Mouse (Mus musculus): Measurements from ENCODE around the gene Iqschfp.

Gene Iqschfp

DNA sequence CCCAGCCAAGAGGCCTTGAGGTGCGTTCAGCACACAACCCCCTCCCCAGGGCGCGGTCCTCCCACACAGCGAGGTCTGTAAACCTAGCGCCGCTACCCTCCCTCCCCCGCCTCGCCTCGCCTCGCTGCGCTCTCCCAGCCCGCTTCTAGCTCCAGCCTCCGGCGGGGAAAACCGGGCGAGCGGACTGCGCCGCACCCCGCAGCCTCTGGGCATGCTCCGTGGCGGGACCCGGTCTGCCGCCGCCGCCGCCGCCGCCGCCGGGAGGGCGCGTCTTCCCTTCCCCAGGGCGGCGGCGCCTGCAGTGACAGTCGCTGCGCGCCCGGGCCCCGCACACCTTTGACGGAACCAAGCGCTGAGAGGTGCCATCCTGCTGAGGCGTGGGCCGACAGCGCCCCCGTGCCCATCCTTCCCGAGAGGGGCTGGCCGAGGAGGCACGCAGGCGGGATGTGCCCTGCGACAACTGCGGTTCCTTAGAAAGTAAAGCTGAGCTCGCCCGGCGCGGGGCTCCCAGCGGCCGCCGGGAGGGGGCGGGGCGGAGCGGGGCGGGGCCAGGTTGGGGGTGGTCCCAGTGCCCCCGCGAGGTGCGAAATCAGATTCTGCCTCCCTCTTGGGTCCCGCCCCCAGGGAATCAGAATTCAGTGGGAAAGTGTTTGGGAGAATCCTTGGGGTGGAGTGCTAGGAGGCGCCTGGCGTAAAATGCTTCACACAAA lies 601.7 kb downstream of the Iqschfp start:
- DNase-seq (ENCODE audit: low read depth), result no peak

DNA sequence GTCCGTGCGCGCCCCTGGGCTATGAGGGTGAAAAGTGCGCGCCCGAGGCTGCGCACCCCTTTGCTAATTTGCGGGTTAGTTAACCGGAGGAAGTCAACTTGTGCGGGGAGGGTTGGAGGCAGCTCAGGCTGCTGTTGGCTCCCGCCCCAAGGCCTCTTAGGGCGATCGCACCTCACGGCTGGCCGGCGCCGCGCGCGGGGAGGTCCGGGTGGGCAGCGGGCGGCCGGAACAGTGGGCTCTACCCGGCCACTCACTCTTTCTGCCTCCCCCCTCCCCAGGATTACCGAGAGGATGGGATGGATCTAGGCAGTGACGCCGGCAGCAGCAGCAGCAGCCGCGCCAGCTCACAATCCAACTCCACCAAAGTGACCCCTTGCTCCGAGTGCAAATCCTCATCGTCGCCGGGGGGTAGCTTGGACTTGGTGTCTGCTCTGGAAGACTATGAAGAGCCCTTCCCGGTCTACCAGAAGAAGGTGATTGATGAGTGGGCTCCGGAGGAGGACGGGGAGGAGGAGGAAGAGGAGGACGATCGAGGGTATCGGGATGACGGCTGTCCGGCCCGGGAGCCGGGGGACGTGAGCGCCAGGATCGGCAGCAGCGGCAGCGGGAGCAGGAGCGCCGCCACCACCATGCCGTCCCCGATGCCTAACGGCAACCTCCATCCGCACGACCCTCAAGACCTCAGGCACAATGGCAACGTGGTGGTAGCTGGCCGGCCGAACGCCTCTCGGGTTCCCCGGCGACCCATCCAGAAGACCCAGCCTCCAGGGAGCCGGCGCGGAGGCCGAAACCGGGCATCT lies 602.5 kb downstream of the Iqschfp start:
- DNase-seq (ENCODE audit: low read depth), result no peak

DNA sequence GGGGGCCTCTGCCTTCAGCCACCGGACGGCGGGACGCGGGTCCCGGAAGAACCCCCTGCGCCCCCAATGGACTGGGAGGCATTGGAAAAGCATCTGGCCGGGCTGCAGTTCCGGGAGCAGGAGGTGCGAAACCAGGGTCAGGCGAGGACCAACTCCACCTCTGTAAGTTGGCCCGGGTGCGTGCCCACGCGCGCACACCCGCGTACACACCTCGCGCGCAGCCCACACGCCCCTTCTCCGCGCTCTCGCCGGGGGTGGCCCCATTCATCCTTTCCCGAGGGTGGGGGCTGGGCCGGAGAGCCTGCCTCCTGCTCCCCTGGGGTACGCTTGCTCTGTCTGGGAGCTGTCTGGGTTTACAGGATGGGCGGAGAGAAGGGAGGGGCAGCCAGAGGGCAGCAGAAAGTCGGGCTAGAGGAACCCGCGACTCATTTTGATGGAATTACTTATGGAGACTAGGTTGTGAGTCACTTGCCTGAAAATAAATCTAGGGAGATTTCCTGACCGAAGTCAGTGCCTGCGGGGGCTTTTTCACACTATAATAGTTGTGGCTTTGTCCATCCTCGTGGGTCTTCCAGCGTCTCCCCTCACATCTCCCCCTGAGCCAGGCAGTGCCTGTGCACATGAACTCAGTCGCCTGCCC lies 603.2 kb downstream of the Iqschfp start:
- DNase-seq (ENCODE audit: low read depth), result no peak

DNA sequence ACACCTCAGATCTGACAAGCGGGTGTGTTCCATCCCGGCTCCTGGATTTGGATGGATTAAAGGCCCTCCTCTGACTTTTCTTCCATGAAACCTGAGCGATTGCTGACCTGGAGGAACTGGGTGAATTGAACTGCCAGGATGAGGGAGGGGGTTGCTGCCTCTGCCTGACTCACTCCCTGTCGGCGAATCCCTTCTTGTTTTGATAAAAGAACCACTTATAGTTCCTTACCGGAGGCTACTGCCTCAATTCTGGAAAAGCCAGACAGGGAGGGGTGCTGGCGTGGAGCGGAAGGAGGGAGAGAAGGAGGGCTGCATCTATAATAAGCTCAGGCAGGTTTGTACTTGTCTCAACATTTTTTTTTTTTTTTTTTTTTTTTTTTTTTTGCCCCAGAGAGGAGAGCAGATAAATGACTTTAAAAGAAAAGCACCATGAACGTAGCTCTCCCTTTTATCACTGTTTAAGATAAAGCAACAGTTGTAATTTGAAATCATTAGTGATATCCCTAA lies 603.8 kb downstream of the Iqschfp start:
- DNase-seq (ENCODE audit: low read depth), result no peak

DNA sequence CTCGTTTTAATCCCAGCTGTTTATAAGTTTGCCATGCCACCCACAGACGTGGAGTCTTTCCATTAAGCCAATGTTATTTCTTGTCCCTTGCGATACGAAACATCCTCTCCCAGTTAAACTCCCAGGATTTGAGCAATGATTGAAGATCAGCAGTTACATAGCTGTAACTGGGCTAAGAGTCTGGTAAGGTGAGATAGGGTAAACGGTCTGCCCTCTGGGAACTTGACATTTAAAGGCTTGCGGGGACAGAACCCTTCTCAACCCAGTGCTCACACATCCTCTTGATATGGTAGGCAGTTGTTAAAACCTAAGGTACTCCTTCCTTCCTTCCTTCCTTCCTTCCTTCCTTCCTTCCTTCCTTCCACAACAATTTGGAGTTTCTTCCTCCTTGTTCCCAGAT lies 604.5 kb downstream of the Iqschfp start:
- DNase-seq (ENCODE audit: low read depth), result no peak

DNA sequence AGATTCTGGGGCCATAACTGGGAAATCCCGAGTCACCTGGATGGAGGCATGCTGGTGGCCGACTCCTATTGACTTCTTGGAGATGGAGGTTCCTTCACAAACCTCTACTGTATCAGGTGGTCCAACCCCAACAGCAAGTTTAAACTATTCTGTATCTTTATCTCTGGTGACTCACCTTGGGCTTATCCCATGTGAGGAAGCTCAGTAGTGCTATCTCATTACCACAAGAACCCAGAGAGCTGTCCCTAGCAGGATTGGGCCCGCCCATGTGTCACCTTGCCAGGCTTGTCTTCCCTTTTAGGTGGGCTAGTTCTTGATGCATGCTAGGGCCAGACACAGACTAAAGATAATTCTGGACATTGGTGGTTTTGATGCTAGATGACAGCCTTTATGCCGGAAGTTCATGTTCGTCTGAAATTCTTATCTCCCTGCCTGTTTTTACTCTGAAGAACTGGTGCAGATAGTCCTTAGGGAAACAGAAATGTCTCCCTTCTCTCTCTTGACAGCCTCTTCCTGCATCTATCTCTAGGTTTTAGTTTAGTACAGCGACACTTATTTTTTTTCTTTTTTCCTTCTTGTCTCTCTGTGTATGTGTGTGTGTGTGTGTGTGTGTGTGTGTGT lies 607.6 kb downstream of the Iqschfp start:
- DNase-seq (ENCODE audit: low read depth), result no peak

DNA sequence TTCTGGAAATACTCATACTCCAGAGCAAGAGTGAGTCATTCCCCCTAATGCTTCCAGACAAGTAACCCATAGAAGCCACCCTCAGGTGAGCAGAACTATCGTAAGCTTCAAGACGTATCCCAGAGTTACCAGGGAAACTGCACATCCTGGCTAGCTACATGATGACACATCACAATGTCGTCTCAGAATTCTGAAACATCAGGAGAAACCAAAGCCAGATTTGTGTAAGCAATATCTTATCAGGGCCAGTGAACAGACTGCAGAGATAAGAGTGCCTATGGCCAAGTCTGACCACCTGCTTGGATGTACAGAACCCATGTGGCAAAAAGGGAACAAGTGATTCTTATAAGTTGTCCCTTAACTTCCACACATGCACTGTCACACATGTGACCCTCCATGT lies 612.8 kb downstream of the Iqschfp start:
- DNase-seq (ENCODE audit: low read depth), result no peak

DNA sequence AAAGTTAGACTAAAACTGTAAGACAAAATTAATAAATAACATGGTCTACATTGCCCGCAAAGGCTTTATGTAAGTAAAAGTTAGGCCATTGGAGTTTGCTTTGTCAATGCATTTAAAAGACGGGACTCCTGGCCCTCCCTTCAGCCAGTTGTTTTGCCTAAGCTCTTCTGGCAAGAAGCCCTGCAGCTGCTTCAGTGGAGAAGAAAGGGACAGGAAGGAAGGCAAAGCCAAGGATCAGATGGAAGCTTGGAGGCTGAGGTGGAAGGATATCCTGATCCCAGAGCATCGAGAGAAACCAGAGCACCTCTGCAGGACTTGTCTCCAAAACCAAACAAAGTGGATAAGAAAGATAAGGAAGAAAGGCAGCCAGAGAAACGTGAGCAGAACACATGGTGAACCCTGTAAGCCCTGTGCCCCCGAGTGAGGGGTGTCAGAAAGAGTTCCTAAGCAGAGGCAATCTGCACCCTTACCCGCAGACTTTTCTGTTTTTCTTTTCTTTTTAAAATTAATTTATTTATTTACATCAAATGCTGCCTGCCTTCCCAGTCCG lies 614.8 kb downstream of the Iqschfp start:
- no peak for DNase-seq (ENCODE audit: low read depth)

DNA sequence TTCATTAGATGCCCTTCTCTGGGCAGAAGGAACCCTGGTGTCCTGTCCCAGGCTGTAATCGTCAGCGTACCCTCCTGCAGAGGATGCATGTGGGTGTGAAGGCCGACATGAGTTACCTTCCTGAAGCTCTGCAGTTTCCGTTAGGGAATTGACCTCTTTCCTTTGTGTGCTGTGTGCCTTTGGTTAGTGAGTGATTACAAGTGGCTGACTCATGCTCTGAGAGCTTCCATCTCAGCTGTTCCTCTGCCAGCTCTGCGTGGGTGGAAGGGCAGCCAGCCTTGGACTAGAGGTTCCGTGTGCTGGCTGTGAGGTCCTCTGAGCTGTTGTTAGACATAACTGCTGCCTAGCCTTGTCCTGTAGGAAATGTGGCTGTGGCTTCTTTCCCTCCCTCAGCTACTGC lies 616.6 kb downstream of the Iqschfp start:
- no peak for DNase-seq (ENCODE audit: low read depth)

DNA sequence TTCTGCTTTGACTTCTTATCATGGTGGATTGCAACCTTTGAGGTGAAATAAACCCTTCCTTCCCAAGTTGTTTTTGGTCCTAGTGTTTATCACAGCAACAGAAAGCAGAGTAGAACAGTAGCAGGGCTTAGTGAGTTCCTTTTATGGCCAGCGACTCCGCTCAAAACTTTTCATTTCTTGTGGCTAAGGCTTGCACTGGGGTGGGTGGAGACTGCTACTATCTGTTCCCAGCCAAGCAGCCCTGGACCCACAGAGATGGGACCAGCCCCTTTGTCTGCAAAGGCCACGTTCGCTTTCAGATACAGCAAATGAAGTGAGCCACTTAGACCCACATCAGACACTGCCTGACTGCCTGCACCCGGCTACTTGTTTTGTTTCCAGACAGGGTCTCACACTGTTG lies 618.8 kb downstream of the Iqschfp start:
- no peak for DNase-seq (ENCODE audit: low read depth)

DNA sequence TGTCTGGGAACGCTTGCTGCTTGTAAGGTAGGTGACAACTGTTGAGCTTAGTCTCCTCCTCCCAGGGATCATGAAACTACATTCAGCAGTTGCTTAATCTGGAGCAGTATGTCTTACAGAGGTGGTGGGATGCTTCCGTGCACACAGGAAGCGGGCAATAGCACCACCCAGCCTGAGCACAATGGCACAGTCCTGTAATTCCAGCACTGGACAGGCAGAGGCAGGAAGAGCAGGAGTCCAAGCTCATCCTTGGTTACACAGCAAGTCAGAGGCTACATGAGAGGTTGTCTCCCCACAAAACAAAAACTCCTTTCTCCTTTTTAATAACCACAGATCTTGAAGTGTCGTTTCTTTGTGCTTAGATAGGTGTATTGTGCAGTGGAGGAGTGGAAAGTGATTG lies 619.7 kb downstream of the Iqschfp start:
- no peak for DNase-seq (ENCODE audit: low read depth)

DNA sequence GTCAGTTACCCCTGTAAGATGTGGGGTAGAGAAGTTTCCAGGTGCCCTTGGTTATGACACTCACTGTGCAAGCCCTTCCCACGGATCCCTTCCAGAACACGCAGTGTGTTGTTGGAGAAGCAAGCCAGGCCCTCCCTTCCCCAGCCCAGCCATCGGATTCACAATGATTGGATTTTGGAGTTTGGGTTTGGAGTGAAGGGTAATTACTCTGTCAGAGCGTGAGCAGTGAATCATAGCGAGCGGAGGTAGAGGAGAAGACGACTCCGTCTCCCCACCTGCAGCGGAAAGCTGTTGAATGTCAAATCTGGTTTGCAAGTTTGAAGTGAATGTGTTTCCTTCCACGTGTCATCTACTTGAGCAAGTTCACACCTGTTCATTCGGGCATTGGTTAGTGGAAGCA lies 620.3 kb downstream of the Iqschfp start:
- no peak for DNase-seq (ENCODE audit: low read depth)

DNA sequence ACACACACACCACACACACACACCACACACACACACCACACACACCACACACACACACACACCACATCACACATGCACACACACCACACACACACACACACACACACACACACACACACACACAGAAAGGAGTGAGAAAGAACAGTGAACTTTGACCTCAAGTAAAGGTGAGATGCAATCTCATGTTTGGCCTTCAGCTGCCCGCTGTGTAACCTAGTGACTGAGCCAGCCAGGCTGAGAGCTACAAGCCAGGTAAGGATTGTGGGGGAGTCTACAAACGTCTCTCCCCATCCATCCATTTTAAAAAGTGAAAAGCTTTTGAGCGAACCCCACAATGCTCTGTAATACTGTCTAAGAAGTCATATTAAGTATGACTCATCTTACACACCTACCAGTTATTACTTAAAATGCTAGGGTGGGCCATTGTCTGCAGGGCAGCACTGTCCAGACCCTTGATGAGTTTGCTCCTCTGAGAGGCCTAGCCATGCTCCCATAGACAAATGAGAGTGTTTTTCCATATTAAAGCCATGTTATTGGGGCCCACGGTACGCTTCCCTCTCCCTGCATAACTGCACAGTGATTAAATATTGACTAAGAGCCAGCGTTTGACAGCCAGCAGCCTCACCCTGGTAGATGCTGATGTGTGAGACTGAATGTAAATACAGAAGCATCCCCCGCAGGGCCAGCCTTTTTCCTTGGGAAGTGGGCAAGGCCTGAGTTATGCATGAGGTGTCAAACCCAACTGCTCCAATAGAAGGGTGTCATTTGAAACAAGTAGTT lies 621.5 kb downstream of the Iqschfp start:
- no peak for DNase-seq (ENCODE audit: low read depth)

DNA sequence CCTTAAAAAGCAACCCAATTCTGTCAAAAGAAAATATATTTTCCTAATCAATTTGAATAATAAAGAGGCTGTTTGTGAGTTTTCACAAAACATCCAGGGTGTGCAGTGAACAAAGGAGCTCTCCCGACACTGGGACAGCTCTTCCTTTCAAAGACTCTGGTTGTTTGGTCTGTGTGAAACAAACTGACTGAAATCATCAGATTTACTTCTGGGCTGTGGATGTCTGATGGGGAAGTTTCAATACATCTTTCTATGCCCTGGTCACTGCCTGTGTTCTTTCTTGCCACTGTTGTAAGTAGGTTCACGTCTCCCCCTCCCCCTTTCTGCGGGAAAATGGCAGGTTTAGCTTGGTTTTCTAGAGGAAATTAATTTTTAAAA lies 622.1 kb downstream of the Iqschfp start:
- no peak for DNase-seq (ENCODE audit: low read depth)

DNA sequence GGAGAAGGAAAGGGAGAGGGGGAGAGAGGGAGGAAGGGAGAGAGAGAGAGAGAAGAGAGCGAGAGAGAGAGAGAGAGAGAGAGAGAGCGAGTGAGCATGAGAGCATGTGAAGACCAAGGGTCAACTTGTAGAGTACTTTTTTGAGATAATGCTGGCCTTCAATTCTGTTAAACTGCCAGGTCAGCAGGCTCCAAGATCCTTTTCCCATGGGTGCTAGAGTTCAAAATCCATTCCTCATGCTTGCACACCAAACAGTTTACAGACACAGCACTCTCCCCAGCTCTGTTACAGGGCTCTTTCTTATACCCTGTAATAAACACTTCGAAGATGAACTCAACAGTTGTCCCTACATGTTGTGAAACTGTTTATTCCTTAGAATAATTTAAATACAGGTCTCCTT lies 622.7 kb downstream of the Iqschfp start:
- no peak for DNase-seq (ENCODE audit: low read depth)

DNA sequence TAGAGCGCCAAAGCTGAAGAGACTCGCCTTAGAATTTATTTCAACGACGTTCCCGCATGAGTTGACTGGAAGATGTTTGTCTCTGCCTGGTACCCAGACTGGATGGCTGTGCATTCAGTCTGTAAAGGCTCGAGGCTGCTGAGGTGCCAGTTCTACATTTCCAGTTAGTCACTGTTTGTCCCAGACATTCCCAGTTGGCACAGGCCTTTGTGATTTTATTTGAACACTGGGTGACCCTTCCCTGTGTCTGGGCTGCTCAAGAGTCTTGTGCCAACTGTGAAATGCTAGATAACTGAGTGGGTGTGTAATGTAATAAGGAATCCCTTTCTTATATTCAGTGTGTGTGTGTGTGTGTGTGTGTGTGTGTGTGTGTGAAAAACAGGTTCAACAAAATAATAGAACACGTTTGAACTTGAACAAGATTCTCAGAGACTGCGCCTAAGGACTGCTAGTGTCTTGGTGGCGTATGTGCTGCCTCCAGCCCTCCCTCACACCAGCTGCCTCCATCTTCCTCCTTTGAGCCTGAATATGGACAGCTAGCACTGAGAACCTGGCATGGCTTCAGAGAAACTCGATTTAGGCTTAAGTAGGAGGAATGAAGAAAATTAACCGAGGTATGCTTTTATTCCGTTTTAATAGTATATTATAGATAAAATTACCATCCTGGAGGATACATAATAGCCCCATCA lies 624.5 kb downstream of the Iqschfp start:
- DNase-seq (ENCODE audit: low read depth), result no peak

DNA sequence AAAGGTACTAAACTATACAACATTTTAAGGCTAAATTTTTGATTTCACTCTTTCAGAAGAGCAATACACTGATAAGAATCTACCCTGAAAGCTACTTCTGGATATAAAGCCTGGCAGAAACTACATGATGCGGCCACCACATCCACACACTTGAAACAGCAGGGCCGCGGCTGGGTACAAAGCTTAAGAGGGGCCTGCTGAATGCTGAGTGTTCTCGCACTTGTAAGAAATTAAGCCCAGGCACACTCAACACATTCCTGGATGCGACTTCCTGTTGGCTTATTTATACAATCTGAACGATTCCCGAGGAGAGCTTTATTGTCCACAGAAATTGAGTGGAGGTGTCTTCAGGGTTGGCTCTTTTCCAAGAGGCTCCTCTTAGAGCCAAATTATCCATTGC lies 625.2 kb downstream of the Iqschfp start:
- DNase-seq (ENCODE audit: low read depth), result no peak

DNA sequence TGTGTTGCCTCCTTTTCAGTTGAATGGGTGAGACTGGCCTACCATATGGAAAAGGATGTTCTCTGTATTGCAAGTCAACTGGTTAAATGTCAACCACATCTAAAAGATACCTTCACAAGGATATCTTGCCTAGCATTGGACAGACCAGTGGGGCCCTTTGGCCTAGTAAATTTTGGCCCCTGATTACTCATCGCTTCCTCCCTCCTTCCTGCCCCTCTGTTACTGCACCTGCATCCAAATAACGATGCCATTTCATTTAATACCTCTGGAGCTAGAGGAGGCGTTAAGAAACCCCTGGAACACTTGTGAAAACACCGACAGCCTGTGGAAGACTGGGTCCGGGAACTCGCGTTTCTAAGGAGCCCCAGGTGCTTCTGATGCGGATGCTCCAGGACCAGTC lies 626.0 kb downstream of the Iqschfp start:
- DNase-seq (ENCODE audit: low read depth), result no peak

DNA sequence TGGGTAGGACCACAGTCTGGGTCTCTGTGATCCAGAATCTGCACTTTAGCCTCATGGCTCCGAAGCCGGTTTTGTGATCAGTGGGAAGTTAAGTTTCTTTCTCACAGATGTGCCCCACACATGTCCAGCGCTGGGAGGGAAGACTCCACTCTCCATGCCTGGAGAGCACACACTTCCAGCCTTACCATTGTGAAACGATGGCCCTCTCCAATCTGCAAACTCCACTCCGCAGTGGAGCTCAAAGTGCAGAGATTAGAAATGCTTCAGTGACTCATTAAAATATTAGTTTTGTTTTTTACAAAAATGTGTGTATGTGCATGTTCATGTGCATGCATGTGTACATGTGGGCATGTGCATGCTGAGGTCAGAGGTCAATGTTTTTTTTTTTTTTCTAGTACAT lies 626.6 kb downstream of the Iqschfp start:
- DNase-seq (ENCODE audit: low read depth), result no peak

DNA sequence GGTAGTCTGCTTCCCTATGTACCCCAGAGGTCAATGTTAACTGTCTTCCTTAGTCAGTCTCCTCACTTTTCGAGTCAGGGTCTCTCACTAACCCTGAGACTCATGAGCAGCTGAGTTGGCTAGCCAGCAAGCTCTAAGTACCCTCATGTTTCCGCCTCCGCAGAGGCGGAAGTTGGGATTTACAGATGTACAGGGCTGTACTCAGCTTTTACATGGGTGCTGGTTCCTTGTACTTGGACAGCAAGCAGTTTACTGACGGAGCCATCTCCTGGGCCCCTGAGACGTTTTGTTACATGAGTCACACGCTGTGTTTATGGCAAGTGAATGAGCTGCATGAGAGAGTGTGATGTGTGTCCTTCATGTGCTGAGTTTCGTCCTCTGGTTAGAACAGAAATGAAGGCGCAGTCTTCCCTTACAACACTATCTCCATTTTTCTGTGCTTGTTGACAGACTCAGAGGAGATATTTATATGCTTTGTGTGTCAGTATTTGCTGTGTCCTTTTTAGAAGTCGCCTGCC lies 633.4 kb downstream of the Iqschfp start:
- DNase-seq (ENCODE audit: low read depth), result no peak

DNA sequence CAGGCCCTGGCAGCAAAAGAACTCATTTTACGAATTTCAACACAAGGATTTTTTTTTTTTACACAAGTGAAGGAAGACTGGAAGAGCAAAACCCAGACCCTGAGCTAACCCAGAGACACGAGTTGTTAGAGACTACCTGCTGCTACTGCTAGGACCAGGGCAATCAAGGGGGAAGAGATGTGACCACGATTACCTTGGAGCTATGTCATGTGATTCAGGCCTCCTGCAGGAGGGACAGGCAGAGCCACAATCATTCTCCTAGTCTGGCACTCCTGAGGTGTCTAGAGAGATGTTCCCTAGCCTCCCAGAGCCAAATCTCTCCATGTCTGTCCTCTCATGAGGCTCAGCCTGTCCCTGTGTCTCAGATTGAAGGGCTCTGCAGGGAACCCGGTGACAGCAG lies 634.4 kb downstream of the Iqschfp start:
- no peak for DNase-seq (ENCODE audit: low read depth)
